8 mouse cellular contexts compared by ENCODE assay signal in genomic region chr9:40456191-40456590, GRCm38 (mm10).
DNase-seq lines count a peak whose midpoint lies in the region; ATAC-seq and TF ChIP-seq lines count a peak whose summit lies in the region.

No protein-coding gene starts in this region.

- TF ChIP-seq POLR2A in spleen, adult 2 months (IDR thresholded peaks at IDR 0.05; ENCODE audit: low read depth, low read length): no peak

- no peaks in the 10 kb centered on the region for H3K9me3 ChIP-seq in liver, embryonic 11.5 days (ENCODE audit: control insufficient read depth, low read length)
- no peaks in the 10 kb centered on the region for H3K9me3 ChIP-seq in midbrain, embryonic 16.5 days (replicated peaks; ENCODE audit: control insufficient read depth, low read length, poor library complexity, severe bottlenecking)

- ATAC-seq in liver, embryonic 11.5 days (replicated peaks; ENCODE audit: low FRiP score): peak; percentile 60
- ATAC-seq in midbrain, embryonic 16.5 days: peak; percentile 79

- peak overlapping the region; percentile 82 for H3K4me2 ChIP-seq in liver, embryonic 11.5 days
- H3K4me2 ChIP-seq in midbrain, embryonic 16.5 days (ENCODE audit: low read length): peak overlapping the region; percentile 99

- no peaks in the 10 kb centered on the region for H3K27me3 ChIP-seq in spleen, adult 2 months (ENCODE audit: control insufficient read depth, insufficient read depth, low read length)
- no peaks in the 10 kb centered on the region for H3K27me3 ChIP-seq in liver, embryonic 11.5 days (replicated peaks; ENCODE audit: control insufficient read depth, insufficient read depth, low read length)
- no peaks in the 10 kb centered on the region; the same call in 1 of the 2 replicates for H3K27me3 ChIP-seq in midbrain, embryonic 16.5 days (ENCODE audit: control insufficient read depth, insufficient read depth, low read depth, low read length)

- intact Hi-C loops in heart, postnatal 10 days (cut with DNase I): loop anchor here (5.0 kb wide), 1 partner anchor 39 kb away; no protein-coding TSS in a partner anchor

- H3K9ac ChIP-seq in liver, embryonic 11.5 days (ENCODE audit: low read depth, low read length): peak overlapping the region; percentile 65; the same call in 1 of the 2 replicates
- H3K9ac ChIP-seq in midbrain, embryonic 16.5 days (ENCODE audit: low read depth, low read length): peak overlapping the region; percentile 76

- no peak for DNase-seq in spleen, adult 2 months (ENCODE audit: low read depth in 1 of 2, low spot score in 2 of 2)
- no peak for DNase-seq in spleen, postnatal 14 days (ENCODE audit: low spot score in 2 of 2)
- DNase-seq in embryo, embryonic 11 days: peak; percentile 86
- peak; percentile 57 to 59 for DNase-seq in heart, postnatal 10 days
- no peak for DNase-seq in liver, embryonic 11.5 days (ENCODE audit: low spot score)
- no peak for DNase-seq in thymus, adult 18-20 months
- no peak for DNase-seq in frontal cortex, postnatal 10 days (ENCODE audit: low spot score in 2 of 2)

- no peaks in the 10 kb centered on the region for H3K36me3 ChIP-seq in spleen, adult 2 months (ENCODE audit: control insufficient read depth, insufficient read depth, low read length)
- no peaks in the 10 kb centered on the region for H3K36me3 ChIP-seq in liver, embryonic 11.5 days (ENCODE audit: control insufficient read depth, insufficient read depth, low read length)
- no peaks in the 10 kb centered on the region for H3K36me3 ChIP-seq in midbrain, embryonic 16.5 days (ENCODE audit: control insufficient read depth, insufficient read depth, low read length)

- WGBS in spleen, adult 2 months: 21% methylated on average over 7 of the region's 7 CpGs
- WGBS in liver, embryonic 11.5 days: 5% methylated on average over 7 of the region's 7 CpGs
- 1% methylated on average over 7 of the region's 7 CpGs for WGBS in midbrain, embryonic 16.5 days

- no peaks in the 10 kb centered on the region; the same call in 1 of the 2 replicates for H3K4me1 ChIP-seq in spleen, adult 2 months (ENCODE audit: control insufficient read depth, insufficient read depth, insufficient read length)
- peaks cover 7% of the 10 kb centered on the region; the same call in 1 of the 2 replicates for H3K4me1 ChIP-seq in liver, embryonic 11.5 days (replicated peaks; ENCODE audit: control insufficient read depth, insufficient read depth, low read length)
- peaks cover 5% of the 10 kb centered on the region for H3K4me1 ChIP-seq in midbrain, embryonic 16.5 days (ENCODE audit: control insufficient read depth, insufficient read depth, low read length)

- TF ChIP-seq CTCF in spleen, adult 2 months (IDR thresholded peaks at IDR 0.05; ENCODE audit: extremely low read depth, insufficient read depth, insufficient read length, insufficient replicate concordance): no peak

- peak overlapping the region; percentile 67 for H3K4me3 ChIP-seq in spleen, adult 2 months (ENCODE audit: extremely low read depth, insufficient read depth, insufficient read length)
- H3K4me3 ChIP-seq in liver, embryonic 11.5 days (ENCODE audit: low read depth, low read length): peak overlapping the region; percentile 62
- peak overlapping the region; percentile 61 for H3K4me3 ChIP-seq in midbrain, embryonic 16.5 days (ENCODE audit: low read depth, low read length)

- H3K27ac ChIP-seq in spleen, adult 2 months (ENCODE audit: insufficient read depth, low read length): peak overlapping the region; percentile 53
- H3K27ac ChIP-seq in liver, embryonic 11.5 days (ENCODE audit: low read depth, low read length): no peak overlapping the region
- no peak overlapping the region for H3K27ac ChIP-seq in midbrain, embryonic 16.5 days (ENCODE audit: low read length)

Comparison
In these comparisons a context has a peak if more than half of its experiments do, and no peak if none do; other contexts are left out.
1. DNase-seq: peak in embryo, embryonic 11 days (single experiment) and heart, postnatal 10 days (2 of 2); none in spleen, adult 2 months (0 of 2), spleen, postnatal 14 days (0 of 2), liver, embryonic 11.5 days (single experiment), thymus, adult 18-20 months (0 of 2) and frontal cortex, postnatal 10 days (0 of 2).
2. Peak in every context shown above with its lines, with median percentiles within 50 percentile points of each other: H3K4me3 ChIP-seq.